18 mouse cellular contexts compared by ENCODE assay signal in genomic region chr4:138693043-138693692, GRCm38 (mm10). TPM values are rescaled to one million over a fixed set of nuclear protein-coding genes. Genes with fewer than 3 reads are reported as not detected.
DNase-seq lines count a peak whose midpoint lies in the region; ATAC-seq lines count a peak whose summit lies in the region.
"Had no signal": no experiment of that assay in that cellular context is flagged by ENCODE, and none has a peak within 500 bp of the region (broad histone marks: within the 10 kb centered on the region; RNA-seq: fewer than 3 reads in every experiment).

No protein-coding gene starts in this region.

- no peak overlapping the region for H3K4me3 ChIP-seq in forebrain, embryonic 14.5 days (ENCODE audit: low read depth, low read length)
- H3K4me3 ChIP-seq in forebrain, embryonic 12.5 days (replicated peaks), result no peak overlapping the region
- H3K4me3 ChIP-seq in hindbrain, embryonic 10.5 days, result no peak overlapping the region
- no peak overlapping the region for H3K4me3 ChIP-seq in midbrain, embryonic 13.5 days (replicated peaks)
- H3K4me3 ChIP-seq in limb, embryonic 10.5 days, result no peak overlapping the region
- H3K4me3 ChIP-seq: heart, embryonic 10.5 days; limb, embryonic 12.5 days; liver, embryonic 15.5 days had no signal

- DNase-seq in forebrain, embryonic 14.5 days (ENCODE audit: low spot score), result peak; percentile 49
- DNase-seq in ES-CJ7 (ENCODE audit: low read depth, low spot score), result peak; percentile 58
- DNase-seq in hindbrain, embryonic 10.5 days (ENCODE audit: low spot score), result peak; percentile 45
- no peak for DNase-seq in cerebellum, postnatal 14 days
- DNase-seq in limb, embryonic 10.5 days (ENCODE audit: low spot score), result no peak
- no peak for DNase-seq in cerebellum, postnatal 4 days (ENCODE audit: low spot score in 2 of 2)
- DNase-seq: cerebellum, adult 2 months; gastrocnemius, postnatal 36 days; kidney, postnatal 36 days; layer of hippocampus, postnatal 36 days; lung, postnatal 4 days; right cerebral cortex, postnatal 14 days had no signal

- H3K4me2 ChIP-seq in forebrain, embryonic 14.5 days (ENCODE audit: low read length), result no peak overlapping the region
- no peak overlapping the region for H3K4me2 ChIP-seq in forebrain, embryonic 12.5 days
- H3K4me2 ChIP-seq in midbrain, embryonic 13.5 days (replicated peaks), result no peak overlapping the region
- H3K4me2 ChIP-seq: limb, embryonic 12.5 days; liver, embryonic 15.5 days had no signal

- H3K9me3 ChIP-seq in forebrain, embryonic 14.5 days (replicated peaks; ENCODE audit: control insufficient read depth, low read length), result no peaks in the 10 kb centered on the region
- H3K9me3 ChIP-seq in forebrain, embryonic 12.5 days, result no peaks in the 10 kb centered on the region
- H3K9me3 ChIP-seq in hindbrain, embryonic 10.5 days, result no peaks in the 10 kb centered on the region
- H3K9me3 ChIP-seq in midbrain, embryonic 13.5 days, result no peaks in the 10 kb centered on the region
- no peaks in the 10 kb centered on the region for H3K9me3 ChIP-seq in limb, embryonic 10.5 days (replicated peaks)
- H3K9me3 ChIP-seq: heart, embryonic 10.5 days; limb, embryonic 12.5 days; liver, embryonic 15.5 days had no signal

- WGBS in forebrain, embryonic 14.5 days, result 15% methylated on average over 12 of the region's 12 CpGs
- 25% methylated on average over 12 of the region's 12 CpGs for WGBS in forebrain, embryonic 12.5 days
- 25% methylated on average over 12 of the region's 12 CpGs for WGBS in hindbrain, embryonic 10.5 days
- WGBS in midbrain, embryonic 13.5 days, result 20% methylated on average over 12 of the region's 12 CpGs
- WGBS in limb, embryonic 10.5 days, result 63% methylated on average over 12 of the region's 12 CpGs

- peak overlapping the region; percentile 15; the same call in 1 of the 2 replicates for H3K27ac ChIP-seq in forebrain, embryonic 14.5 days (ENCODE audit: low read depth, low read length)
- H3K27ac ChIP-seq in forebrain, embryonic 12.5 days, result no peak overlapping the region
- H3K27ac ChIP-seq in hindbrain, embryonic 10.5 days, result peak overlapping the region; percentile 79
- H3K27ac ChIP-seq in midbrain, embryonic 13.5 days, result peak overlapping the region; percentile 21; the same call in 1 of the 2 replicates
- no peak overlapping the region for H3K27ac ChIP-seq in limb, embryonic 10.5 days
- H3K27ac ChIP-seq: heart, embryonic 10.5 days; limb, embryonic 12.5 days; liver, embryonic 15.5 days had no signal

- peaks cover 6% of the 10 kb centered on the region for H3K27me3 ChIP-seq in forebrain, embryonic 14.5 days (replicated peaks; ENCODE audit: control insufficient read depth, insufficient read depth, low read length)
- peaks cover 50% of the 10 kb centered on the region for H3K27me3 ChIP-seq in forebrain, embryonic 12.5 days
- H3K27me3 ChIP-seq in hindbrain, embryonic 10.5 days (ENCODE audit: insufficient read depth, poor library complexity, severe bottlenecking), result peaks cover 82% of the 10 kb centered on the region
- peaks cover 8% of the 10 kb centered on the region for H3K27me3 ChIP-seq in midbrain, embryonic 13.5 days
- H3K27me3 ChIP-seq in limb, embryonic 10.5 days (ENCODE audit: low read depth, poor library complexity, severe bottlenecking), result peaks cover 92% of the 10 kb centered on the region

- no peaks in the 10 kb centered on the region for H3K36me3 ChIP-seq in forebrain, embryonic 14.5 days (ENCODE audit: control insufficient read depth, insufficient read depth, low read length)
- H3K36me3 ChIP-seq in forebrain, embryonic 12.5 days (replicated peaks), result no peaks in the 10 kb centered on the region
- H3K36me3 ChIP-seq in hindbrain, embryonic 10.5 days, result no peaks in the 10 kb centered on the region
- H3K36me3 ChIP-seq in midbrain, embryonic 13.5 days, result no peaks in the 10 kb centered on the region
- no peaks in the 10 kb centered on the region for H3K36me3 ChIP-seq in limb, embryonic 10.5 days
- H3K36me3 ChIP-seq: heart, embryonic 10.5 days; limb, embryonic 12.5 days; liver, embryonic 15.5 days had no signal

- no peak for ATAC-seq in forebrain, embryonic 14.5 days
- ATAC-seq in forebrain, embryonic 12.5 days (ENCODE audit: low FRiP score), result no peak
- ATAC-seq in midbrain, embryonic 13.5 days, result 0 out of 2 replicates have a peak, but pooled peaks have one; percentile 34
- ATAC-seq: intestine, postnatal 0 days had no signal

- H3K4me1 ChIP-seq in forebrain, embryonic 14.5 days (ENCODE audit: control insufficient read depth, insufficient read depth, low read length), result peaks cover 60% of the 10 kb centered on the region
- peaks cover 74% of the 10 kb centered on the region for H3K4me1 ChIP-seq in forebrain, embryonic 12.5 days
- H3K4me1 ChIP-seq in hindbrain, embryonic 10.5 days (replicated peaks), result peaks cover 83% of the 10 kb centered on the region
- peaks cover 74% of the 10 kb centered on the region for H3K4me1 ChIP-seq in midbrain, embryonic 13.5 days (replicated peaks)
- H3K4me1 ChIP-seq in limb, embryonic 10.5 days, result peaks cover 7% of the 10 kb centered on the region; the same call in 1 of the 2 replicates
- H3K4me1 ChIP-seq: limb, embryonic 12.5 days; liver, embryonic 15.5 days had no signal

- no peak overlapping the region for H3K9ac ChIP-seq in forebrain, embryonic 14.5 days (ENCODE audit: low read length)
- no peak overlapping the region for H3K9ac ChIP-seq in forebrain, embryonic 12.5 days
- H3K9ac ChIP-seq in midbrain, embryonic 13.5 days (replicated peaks), result no peak overlapping the region
- H3K9ac ChIP-seq: limb, embryonic 12.5 days; liver, embryonic 15.5 days had no signal

RNA-seq across cellular contexts. Expression of gene Pla2g2c, which starts 31.4 kb away (rescaled TPM):
- 0.28 and 0.41 TPM in 2 replicates for polyA plus RNA-seq in forebrain, embryonic 14.5 days (2014; fragmentation: Nextera tagmentation; extraction: Ambion mirVana)
- 0.18 and 0.26 TPM in 2 replicates for polyA plus RNA-seq in forebrain, embryonic 12.5 days (2016; fragmentation: Nextera tagmentation; extraction: Ambion mirVana)
- polyA plus RNA-seq in hindbrain, embryonic 10.5 days (2016; fragmentation: Nextera tagmentation; extraction: Ambion mirVana), result 0.89 and 0.95 TPM in 2 replicates
- polyA plus RNA-seq in midbrain, embryonic 13.5 days (2015; fragmentation: Nextera tagmentation; extraction: Ambion mirVana), result 0.66 and 0.73 TPM in 2 replicates
- 0.64 and 0.80 TPM in 2 replicates for polyA plus RNA-seq in limb, embryonic 10.5 days (2016; fragmentation: Nextera tagmentation; extraction: Ambion mirVana)
- polyA plus RNA-seq: liver, embryonic 15.5 days had no signal

RNA-seq across cellular contexts. Expression of gene Ubxn10, which starts 43.8 kb away (rescaled TPM):
- 3.3 and 3.4 TPM in 2 replicates for polyA plus RNA-seq in forebrain, embryonic 14.5 days (2014; fragmentation: Nextera tagmentation; extraction: Ambion mirVana)
- polyA plus RNA-seq in forebrain, embryonic 12.5 days (2016; fragmentation: Nextera tagmentation; extraction: Ambion mirVana), result 2.0 TPM in 2 replicates
- polyA plus RNA-seq in hindbrain, embryonic 10.5 days (2016; fragmentation: Nextera tagmentation; extraction: Ambion mirVana), result 2.3 and 4.6 TPM in 2 replicates
- 2.5 and 3.1 TPM in 2 replicates for polyA plus RNA-seq in midbrain, embryonic 13.5 days (2015; fragmentation: Nextera tagmentation; extraction: Ambion mirVana)
- polyA plus RNA-seq in limb, embryonic 10.5 days (2016; fragmentation: Nextera tagmentation; extraction: Ambion mirVana), result 1.2 and 1.3 TPM in 2 replicates

RNA-seq across cellular contexts. Expression of gene Vwa5b1, which starts 57.5 kb away (rescaled TPM):
- polyA plus RNA-seq in forebrain, embryonic 14.5 days (2014; fragmentation: Nextera tagmentation; extraction: Ambion mirVana), result 0.30 and 1.6 TPM in 2 replicates
- polyA plus RNA-seq in forebrain, embryonic 12.5 days (2016; fragmentation: Nextera tagmentation; extraction: Ambion mirVana), result 0.13 and 0.45 TPM in 2 replicates
- polyA plus RNA-seq in hindbrain, embryonic 10.5 days (2016; fragmentation: Nextera tagmentation; extraction: Ambion mirVana), result 0.67 and 0.80 TPM in 2 replicates
- 0.63 and 0.82 TPM in 2 replicates for polyA plus RNA-seq in midbrain, embryonic 13.5 days (2015; fragmentation: Nextera tagmentation; extraction: Ambion mirVana)
- polyA plus RNA-seq in limb, embryonic 10.5 days (2016; fragmentation: Nextera tagmentation; extraction: Ambion mirVana), result 0.14 and 0.18 TPM in 2 replicates
- polyA plus RNA-seq: liver, embryonic 15.5 days had no signal

Comparison
In these comparisons a context has a peak if more than half of its experiments do, and no peak if none do; other contexts are left out.
1. H3K27ac ChIP-seq: peak in forebrain, embryonic 14.5 days (single experiment), hindbrain, embryonic 10.5 days (single experiment) and midbrain, embryonic 13.5 days (single experiment); none in forebrain, embryonic 12.5 days (single experiment) and limb, embryonic 10.5 days (single experiment).
2. DNase-seq: peak in forebrain, embryonic 14.5 days (single experiment), ES-CJ7 (single experiment) and hindbrain, embryonic 10.5 days (single experiment); none in cerebellum, postnatal 14 days (0 of 2), limb, embryonic 10.5 days (single experiment) and cerebellum, postnatal 4 days (0 of 2).